10 mouse cellular contexts compared by ENCODE assay signal in the genomic region with DNA sequence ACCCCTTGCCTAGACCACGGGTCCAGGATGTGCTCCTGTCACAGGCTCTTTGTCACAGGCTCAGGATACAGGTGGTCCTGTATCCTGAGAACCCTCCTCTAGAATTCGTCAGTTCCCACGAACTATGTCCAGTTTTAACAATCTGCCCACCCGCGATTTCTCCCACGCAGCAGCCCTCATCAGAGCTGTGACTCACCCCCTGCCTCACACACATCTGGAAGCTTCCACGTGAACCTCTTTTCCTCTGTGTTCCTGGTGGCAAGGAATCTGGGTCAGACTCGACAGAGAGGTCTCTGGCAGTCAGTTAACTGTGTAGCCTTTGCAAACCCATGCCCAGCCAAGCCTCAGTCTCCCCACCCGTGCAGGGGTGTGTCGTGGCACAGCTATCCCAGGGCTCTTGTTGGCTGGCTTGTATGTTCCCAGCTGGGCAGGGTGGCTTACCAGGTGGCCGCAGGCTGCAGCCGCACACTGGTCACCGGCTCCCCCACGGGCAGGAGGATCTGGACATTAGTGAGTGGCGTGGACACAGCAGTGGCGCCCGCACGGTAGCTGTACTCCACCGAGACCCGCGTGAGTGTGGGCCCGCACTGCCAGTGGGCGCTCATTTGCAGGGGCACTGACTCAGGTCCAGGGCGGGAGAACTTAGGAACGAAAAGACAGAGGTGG. TPM values are rescaled to one million over a fixed set of nuclear protein-coding genes. Genes with fewer than 3 reads are reported as not detected.
DNase-seq lines count a peak whose midpoint lies in the region; ATAC-seq and TF ChIP-seq lines count a peak whose summit lies in the region.
"Had no signal": no experiment of that assay in that cellular context is flagged by ENCODE, and none has a peak within 500 bp of the region (broad histone marks: within the 10 kb centered on the region; RNA-seq: fewer than 3 reads in every experiment).

No protein-coding gene starts in this region.

- no peak overlapping the region for H3K9ac ChIP-seq in liver, embryonic 13.5 days
- H3K9ac ChIP-seq in stomach, embryonic 16.5 days (ENCODE audit: low read length), result 0 out of 2 replicates have a peak overlapping the region, but pooled peaks have one; percentile 14

- ATAC-seq in liver, embryonic 13.5 days (ENCODE audit: low read depth), result peak; percentile 34
- peak; percentile 3; the same call in 1 of the 2 replicates for ATAC-seq in stomach, embryonic 16.5 days (ENCODE audit: insufficient read depth, low FRiP score)
- ATAC-seq: activated CD4-positive, CD25-positive, alpha-beta regulatory T cell, adult 4 months had no signal

- peaks cover 8% of the 10 kb centered on the region; the same call in 1 of the 2 replicates for H3K4me1 ChIP-seq in cerebellum, adult 2 months (ENCODE audit: control insufficient read depth, insufficient read depth, low read length)
- H3K4me1 ChIP-seq in liver, embryonic 13.5 days (replicated peaks), result peaks cover 24% of the 10 kb centered on the region
- H3K4me1 ChIP-seq in stomach, embryonic 16.5 days (ENCODE audit: control insufficient read depth, insufficient read depth, low read length), result 0 out of 2 replicates have a peak, but pooled peaks cover 2% of the 10 kb centered on the region

- no peak for DNase-seq in cerebellum, adult 2 months
- DNase-seq in cerebellum, adult 11-12 months, result no peak
- peak; percentile 59 to 66 for DNase-seq in right cerebral cortex, adult 2 months (ENCODE audit: low spot score in 2 of 2)
- DNase-seq in right cerebral cortex, postnatal 4 days, result no peak
- no peak for DNase-seq in liver, embryonic 13.5 days
- DNase-seq in cerebellum, postnatal 25 days, result no peak
- no peak for DNase-seq in layer of hippocampus, adult 8-10 months (ENCODE audit: low spot score in 2 of 2)

- no peaks in the 10 kb centered on the region for H3K9me3 ChIP-seq in liver, embryonic 13.5 days (replicated peaks)
- no peaks in the 10 kb centered on the region for H3K9me3 ChIP-seq in stomach, embryonic 16.5 days (replicated peaks; ENCODE audit: control insufficient read depth, low read length)

- peak overlapping the region; percentile 57 for H3K4me3 ChIP-seq in cerebellum, adult 2 months (replicated peaks; ENCODE audit: insufficient read depth, low read depth, low read length)
- H3K4me3 ChIP-seq in liver, embryonic 13.5 days (replicated peaks), result no peak overlapping the region
- H3K4me3 ChIP-seq in stomach, embryonic 16.5 days (replicated peaks; ENCODE audit: low read length), result peak overlapping the region; percentile 15; the same call in 1 of the 2 replicates
- H3K4me3 ChIP-seq: erythroblast, embryonic 14.5 days had no signal

- H3K4me2 ChIP-seq in liver, embryonic 13.5 days, result peak overlapping the region; percentile 49; the same call in 1 of the 2 replicates
- peak overlapping the region; percentile 44 for H3K4me2 ChIP-seq in stomach, embryonic 16.5 days (ENCODE audit: low read depth, low read length)

- peaks cover 18% of the 10 kb centered on the region; the same call in 1 of the 2 replicates for H3K36me3 ChIP-seq in liver, embryonic 13.5 days
- H3K36me3 ChIP-seq in stomach, embryonic 16.5 days (ENCODE audit: control insufficient read depth, insufficient read depth, low read length), result no peaks in the 10 kb centered on the region

- H3K27ac ChIP-seq in cerebellum, adult 2 months (ENCODE audit: insufficient read depth, low read length), result no peak overlapping the region
- H3K27ac ChIP-seq in liver, embryonic 13.5 days, result no peak overlapping the region
- H3K27ac ChIP-seq in stomach, embryonic 16.5 days (ENCODE audit: low read length), result no peak overlapping the region

- H3K27me3 ChIP-seq in cerebellum, adult 2 months (ENCODE audit: control insufficient read depth, insufficient read depth, low read length), result no peaks in the 10 kb centered on the region
- H3K27me3 ChIP-seq in liver, embryonic 13.5 days, result peaks cover 25% of the 10 kb centered on the region
- H3K27me3 ChIP-seq in stomach, embryonic 16.5 days (ENCODE audit: control insufficient read depth, insufficient read depth, low read length), result peaks cover 4% of the 10 kb centered on the region

- no peak for TF ChIP-seq POLR2A in cerebellum, adult 2 months (IDR thresholded peaks at IDR 0.05; ENCODE audit: borderline replicate concordance, insufficient read depth, low read length)

- TF ChIP-seq CTCF in cerebellum, adult 2 months (IDR thresholded peaks at IDR 0.05; ENCODE audit: borderline replicate concordance, insufficient read depth, low read depth, low read length), result no peak

- 38% methylated on average over 25 of the region's 25 CpGs for WGBS in cerebellum, adult 2 months
- WGBS in liver, embryonic 13.5 days (ENCODE audit: insufficient replicate concordance), result 57% methylated on average over 25 of the region's 25 CpGs
- 39% methylated on average over 25 of the region's 25 CpGs for WGBS in stomach, embryonic 16.5 days

RNA-seq across cellular contexts. Expression of a gene that starts 7.7 kb away (rescaled TPM):
- polyA plus RNA-seq in cerebellum, adult 2 months (2012; rRNA removed), result 0.44 and 0.48 TPM in 2 replicates
- 3.5 and 3.7 TPM in 2 replicates for polyA plus RNA-seq in liver, embryonic 13.5 days (2015; fragmentation: Nextera tagmentation; extraction: Ambion mirVana)
- polyA plus RNA-seq in stomach, embryonic 16.5 days (2015; fragmentation: Nextera tagmentation; extraction: Ambion mirVana), result 12.2 and 15.0 TPM in 2 replicates
- under 1 TPM; 0.47 to 0.93 (median 0.56) TPM for total RNA-seq in layer of hippocampus, adult 8-10 months (2022)

RNA-seq across cellular contexts. Expression of a gene that starts 16.2 kb away (rescaled TPM):
- polyA plus RNA-seq in cerebellum, adult 2 months (2012; rRNA removed), result 108 and 115 TPM in 2 replicates
- 16.6 and 16.9 TPM in 2 replicates for polyA plus RNA-seq in liver, embryonic 13.5 days (2015; fragmentation: Nextera tagmentation; extraction: Ambion mirVana)
- 6.1 and 7.0 TPM in 2 replicates for polyA plus RNA-seq in stomach, embryonic 16.5 days (2015; fragmentation: Nextera tagmentation; extraction: Ambion mirVana)
- 100 to 1,000 TPM in 3 of 4 experiments, 10 to 100 TPM in 1; 92.1 to 120 (median 112) TPM for total RNA-seq in layer of hippocampus, adult 8-10 months (2022)

RNA-seq across cellular contexts. Expression of a gene that starts 20.3 kb away (rescaled TPM):
- polyA plus RNA-seq in cerebellum, adult 2 months (2012; rRNA removed), result 0.65 and 2.1 TPM in 2 replicates
- polyA plus RNA-seq in liver, embryonic 13.5 days (2015; fragmentation: Nextera tagmentation; extraction: Ambion mirVana), result 0.67 and 1.1 TPM in 2 replicates
- polyA plus RNA-seq in stomach, embryonic 16.5 days (2015; fragmentation: Nextera tagmentation; extraction: Ambion mirVana), result 1.1 and 1.7 TPM in 2 replicates
- 1 to 10 TPM; 2.1 to 6.9 (median 2.6) TPM for total RNA-seq in layer of hippocampus, adult 8-10 months (2022)

RNA-seq across cellular contexts. Expression of a gene that starts 33.2 kb away (rescaled TPM):
- 3.6 and 3.9 TPM in 2 replicates for polyA plus RNA-seq in cerebellum, adult 2 months (2012; rRNA removed)
- polyA plus RNA-seq in liver, embryonic 13.5 days (2015; fragmentation: Nextera tagmentation; extraction: Ambion mirVana), result 5.7 and 6.1 TPM in 2 replicates
- 9.3 and 9.5 TPM in 2 replicates for polyA plus RNA-seq in stomach, embryonic 16.5 days (2015; fragmentation: Nextera tagmentation; extraction: Ambion mirVana)
- 10 to 100 TPM in 1 of 4 experiments, 1 to 10 TPM in 3; 4.6 to 10.5 (median 7.9) TPM for total RNA-seq in layer of hippocampus, adult 8-10 months (2022)

RNA-seq across cellular contexts. Expression of a gene that starts 37.7 kb away (rescaled TPM):
- polyA plus RNA-seq in cerebellum, adult 2 months (2012; rRNA removed), result 97.3 and 110 TPM in 2 replicates
- polyA plus RNA-seq in liver, embryonic 13.5 days (2015; fragmentation: Nextera tagmentation; extraction: Ambion mirVana), result 0.20 TPM in 2 replicates
- 1.1 and 1.2 TPM in 2 replicates for polyA plus RNA-seq in stomach, embryonic 16.5 days (2015; fragmentation: Nextera tagmentation; extraction: Ambion mirVana)
- total RNA-seq in layer of hippocampus, adult 8-10 months (2022), result 100 to 1,000 TPM; 219 to 265 (median 239) TPM

Comparison
In these comparisons a context has a peak if more than half of its experiments do, and no peak if none do; other contexts are left out.
1. DNase-seq: peak in right cerebral cortex, adult 2 months (2 of 2); none in cerebellum, adult 2 months (0 of 2), cerebellum, adult 11-12 months (single experiment), right cerebral cortex, postnatal 4 days (single experiment), liver, embryonic 13.5 days (single experiment), cerebellum, postnatal 25 days (0 of 2) and layer of hippocampus, adult 8-10 months (0 of 2).